Mouse (Mus musculus): ENCODE data around the gene Alox5ap.

The Alox5ap gene

DNA sequence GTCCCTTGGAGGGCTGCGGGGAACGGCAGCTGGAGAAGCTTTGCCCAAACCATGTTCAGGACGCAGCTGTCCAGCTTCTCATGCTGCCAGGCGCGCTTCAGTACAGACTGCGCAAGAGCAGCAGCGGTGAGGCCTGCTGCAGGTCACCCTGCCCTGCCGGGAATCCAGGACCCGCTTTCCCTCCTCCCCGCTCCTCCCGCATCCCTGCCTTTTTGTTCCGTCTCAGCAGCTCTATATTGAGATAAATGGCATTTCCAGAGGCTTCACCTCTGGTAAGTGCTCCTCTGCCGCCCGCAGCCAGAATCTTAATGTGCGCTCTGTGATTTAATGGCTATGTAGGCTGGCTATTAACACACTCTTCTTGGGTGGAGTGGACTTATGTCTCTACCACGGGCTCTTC is 5.5 kb upstream of the Alox5ap start:
- DNase-seq (ENCODE audit: low spot score in 2 of 2) = peak in 1 of 2 experiments; percentile 19

DNA sequence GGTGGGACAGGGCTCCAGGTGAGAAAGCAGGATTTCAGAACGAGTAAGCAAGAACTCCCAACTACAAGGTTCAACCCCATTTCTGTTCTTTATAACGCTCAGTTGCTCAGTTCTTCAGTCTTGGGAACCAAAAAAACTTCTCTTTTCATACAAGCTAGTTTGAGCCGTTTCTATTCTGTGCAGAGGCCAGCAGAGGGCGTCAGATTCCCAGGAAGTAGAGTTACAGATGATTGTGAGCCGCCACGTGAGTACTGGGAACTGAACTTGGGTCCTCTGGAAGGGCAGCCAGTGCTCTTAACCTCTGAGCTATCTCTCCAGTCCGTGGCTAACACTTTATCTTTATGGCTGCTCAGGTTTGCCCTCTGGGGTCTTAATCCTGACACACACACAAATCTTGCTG is 3.1 kb upstream of the Alox5ap start:
- no peak for DNase-seq (ENCODE audit: low spot score in 2 of 2)

DNA sequence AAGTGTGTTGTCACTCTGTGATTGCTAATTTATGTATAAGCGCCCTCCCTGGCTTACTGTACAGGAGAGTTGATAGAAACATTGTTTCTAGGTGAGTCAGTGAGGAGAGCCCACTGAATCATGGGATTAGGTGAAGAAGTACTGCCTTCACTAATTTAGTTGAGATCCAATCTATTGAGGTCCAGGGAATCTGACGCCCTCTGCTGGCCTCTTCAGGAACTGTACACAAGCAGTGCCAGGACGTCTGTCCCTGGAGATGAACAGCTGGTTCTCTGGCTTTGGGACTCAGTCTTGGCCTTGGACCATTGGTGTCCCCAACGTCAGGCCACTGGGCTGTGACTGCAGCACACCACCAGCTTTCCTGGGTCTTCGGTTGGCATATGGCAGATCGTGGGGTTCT is 2.7 kb upstream of the Alox5ap start:
- DNase-seq (ENCODE audit: low spot score in 2 of 2) = no peak

DNA sequence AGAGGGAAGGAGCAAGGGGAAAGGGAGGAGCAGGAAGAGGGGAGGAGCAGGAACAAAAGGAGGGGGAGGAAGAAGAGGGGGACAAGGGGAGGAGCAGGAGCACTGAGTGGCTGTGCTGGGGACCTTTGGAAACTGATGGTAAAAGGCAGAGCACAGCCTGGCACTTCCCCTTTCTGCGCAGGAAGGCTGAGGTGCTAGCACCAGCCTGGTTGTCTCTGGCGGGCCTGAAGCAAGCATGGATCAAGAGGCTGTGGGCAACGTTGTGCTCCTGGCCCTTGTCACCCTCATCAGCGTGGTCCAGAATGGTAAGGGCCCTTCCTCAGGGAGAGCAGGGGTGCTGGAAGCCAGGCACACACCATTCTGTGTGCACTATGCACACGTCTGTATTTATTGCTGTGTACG is 312 bp downstream of the Alox5ap start:
- DNase-seq (ENCODE audit: low spot score in 2 of 2) = no peak

DNA sequence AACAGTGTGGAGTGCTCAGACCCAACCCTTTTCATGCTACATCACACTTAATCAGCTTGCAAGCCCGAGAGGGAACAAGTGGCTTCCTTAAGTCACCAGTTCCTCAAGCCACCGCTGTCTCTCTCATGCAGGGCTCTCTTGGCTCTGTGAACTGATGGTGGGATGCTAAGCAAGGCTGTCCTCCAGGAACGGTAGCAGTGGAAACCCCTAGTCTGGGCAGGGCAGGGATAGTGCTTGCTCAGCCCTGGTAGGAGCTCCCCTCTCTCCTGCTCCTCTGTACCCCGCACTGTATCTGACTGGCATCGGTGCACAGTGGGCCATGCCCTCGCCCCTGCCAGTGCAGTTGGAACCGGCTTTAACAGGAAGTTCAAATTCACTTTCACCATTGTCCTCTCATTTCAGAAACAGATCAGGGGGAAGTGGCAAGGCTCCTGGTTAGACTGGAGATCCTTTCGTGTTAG is 2.2 kb downstream of the Alox5ap start:
- no peak for DNase-seq (ENCODE audit: low spot score in 2 of 2)

DNA sequence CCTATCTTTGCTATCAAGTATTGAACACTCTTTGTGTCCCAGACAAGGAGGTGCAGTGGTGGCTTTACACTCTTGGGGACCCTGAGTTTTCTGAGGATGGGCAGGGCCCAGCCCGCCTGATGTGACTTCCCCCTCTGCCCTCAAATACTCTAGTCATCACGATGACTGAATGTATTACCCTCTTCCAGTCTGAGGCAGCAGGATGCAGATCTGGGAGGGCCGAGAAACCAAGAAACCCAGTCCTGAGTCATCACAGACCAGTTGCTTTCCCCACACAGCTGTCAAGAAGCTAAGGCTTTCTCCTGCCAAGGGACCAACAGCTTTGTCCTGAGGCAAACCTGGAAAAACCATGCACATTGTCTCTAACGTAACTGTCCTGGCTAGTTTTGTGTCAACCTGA is 2.9 kb downstream of the Alox5ap start:
- no peak for DNase-seq (ENCODE audit: low spot score in 2 of 2)

DNA sequence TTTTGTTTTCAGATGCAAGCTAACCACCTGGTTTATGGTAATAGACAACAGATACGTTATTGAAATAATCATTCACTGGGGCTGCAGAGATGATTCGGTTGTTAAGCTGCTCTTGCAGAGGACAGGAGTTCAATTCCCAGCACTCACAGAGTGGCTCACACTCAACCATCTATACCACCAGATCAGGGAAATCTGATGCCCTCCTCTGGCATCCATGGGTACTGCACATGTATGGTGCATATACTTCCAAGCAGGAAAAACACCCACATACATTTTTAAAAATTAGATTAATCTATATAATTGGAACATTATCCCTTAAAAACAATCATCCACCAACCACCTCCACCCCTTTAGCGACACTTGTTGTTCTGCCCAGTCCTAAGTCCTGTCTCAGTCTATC is 6.7 kb downstream of the Alox5ap start:
- DNase-seq (ENCODE audit: low spot score in 2 of 2) = no peak

DNA sequence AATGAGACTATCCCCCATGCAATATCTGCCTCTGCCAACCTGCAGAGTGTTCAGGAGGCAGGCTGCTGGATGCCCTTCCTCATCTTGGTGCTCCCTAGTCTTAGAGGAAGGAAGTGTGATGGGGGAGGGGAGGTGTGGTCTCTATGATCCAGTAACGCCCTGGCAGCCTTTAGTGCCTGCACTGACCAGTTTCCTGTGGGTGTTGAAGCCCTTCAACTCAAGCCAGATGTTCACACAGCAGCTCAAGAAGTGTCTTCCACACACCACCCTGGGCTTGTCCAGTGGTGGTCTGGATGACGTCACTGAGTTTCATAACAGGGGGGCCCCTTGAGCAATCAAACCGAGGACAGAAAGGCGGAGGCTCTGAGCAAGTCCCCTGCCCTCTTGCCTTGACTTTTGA is 8.0 kb downstream of the Alox5ap start:
- DNase-seq (ENCODE audit: low spot score in 2 of 2) = no peak

DNA sequence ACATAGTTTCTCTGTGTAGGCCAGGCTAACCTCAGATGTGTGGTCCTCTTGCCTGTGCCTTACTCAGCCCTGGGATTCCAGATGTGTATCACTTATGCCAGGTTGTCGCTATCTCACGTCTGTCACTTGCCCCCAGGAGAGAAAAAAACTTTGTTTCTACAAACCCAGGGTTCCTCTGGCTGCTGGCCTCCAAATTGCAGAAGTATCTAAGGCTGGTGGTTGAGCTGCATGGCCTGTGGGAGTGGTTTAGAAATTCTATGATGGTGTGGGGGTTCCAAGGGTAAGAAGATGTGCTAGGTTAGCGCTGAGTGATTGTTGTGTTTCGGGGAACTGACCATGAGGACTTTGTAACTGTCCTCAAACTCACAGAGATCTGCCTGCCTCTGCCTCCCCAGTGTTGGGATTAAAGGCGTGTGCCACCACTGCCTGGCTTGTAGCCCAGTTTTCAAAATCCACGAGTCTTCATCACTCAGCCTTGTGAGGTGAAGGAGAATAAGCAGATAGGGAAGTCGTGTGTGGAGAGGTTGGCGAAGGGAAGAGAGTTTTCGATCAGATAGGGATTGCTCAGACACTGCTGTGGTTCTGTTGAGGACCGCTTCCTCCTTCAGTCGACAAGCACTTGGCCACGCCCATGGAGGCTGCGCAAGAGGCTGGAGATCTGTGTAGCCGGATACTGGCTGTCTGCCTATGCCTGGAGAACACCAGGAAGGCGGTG is 10.0 kb downstream of the Alox5ap start:
- DNase-seq (ENCODE audit: low spot score in 2 of 2) = no peak

DNA sequence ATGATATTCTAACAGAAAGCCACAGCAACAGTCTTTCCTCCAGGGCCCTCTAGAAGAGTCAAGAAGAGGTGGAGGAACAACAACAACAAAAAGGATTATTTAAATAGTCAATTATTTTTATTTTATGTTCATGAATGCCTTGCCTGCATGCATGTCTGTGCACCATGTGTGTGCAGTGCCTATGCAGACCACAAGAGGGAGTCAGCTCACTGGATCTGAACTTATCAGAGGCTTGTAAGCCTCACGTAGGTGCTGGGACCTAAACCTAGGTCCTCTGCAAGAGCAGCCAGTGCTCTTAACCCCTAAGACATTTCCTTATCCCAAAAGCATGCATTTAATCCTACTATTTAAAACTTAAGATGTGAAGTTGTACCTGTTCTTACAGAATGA is 10.5 kb downstream of the Alox5ap start:
- DNase-seq (ENCODE audit: low spot score in 2 of 2) = no peak

DNA sequence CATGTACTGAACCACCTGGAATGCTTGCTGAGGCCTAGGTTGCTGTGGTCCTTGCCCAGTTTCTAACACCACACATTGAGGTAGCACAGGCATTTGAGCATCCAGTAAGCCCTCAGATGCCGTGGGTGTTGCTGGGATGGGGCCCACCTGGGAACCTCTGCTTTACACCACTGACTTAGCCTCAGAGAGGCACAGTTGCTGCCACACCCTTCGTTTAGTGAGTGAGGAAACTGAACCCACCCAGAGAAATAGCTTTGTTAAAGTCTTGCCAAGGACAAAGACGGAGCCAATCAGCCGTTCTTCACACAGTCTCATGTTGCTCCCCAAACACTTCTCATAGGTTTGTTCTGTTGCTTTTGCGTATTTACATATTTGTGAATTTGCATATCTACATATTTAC is 13.0 kb downstream of the Alox5ap start:
- DNase-seq (ENCODE audit: low spot score in 2 of 2) = no peak

DNA sequence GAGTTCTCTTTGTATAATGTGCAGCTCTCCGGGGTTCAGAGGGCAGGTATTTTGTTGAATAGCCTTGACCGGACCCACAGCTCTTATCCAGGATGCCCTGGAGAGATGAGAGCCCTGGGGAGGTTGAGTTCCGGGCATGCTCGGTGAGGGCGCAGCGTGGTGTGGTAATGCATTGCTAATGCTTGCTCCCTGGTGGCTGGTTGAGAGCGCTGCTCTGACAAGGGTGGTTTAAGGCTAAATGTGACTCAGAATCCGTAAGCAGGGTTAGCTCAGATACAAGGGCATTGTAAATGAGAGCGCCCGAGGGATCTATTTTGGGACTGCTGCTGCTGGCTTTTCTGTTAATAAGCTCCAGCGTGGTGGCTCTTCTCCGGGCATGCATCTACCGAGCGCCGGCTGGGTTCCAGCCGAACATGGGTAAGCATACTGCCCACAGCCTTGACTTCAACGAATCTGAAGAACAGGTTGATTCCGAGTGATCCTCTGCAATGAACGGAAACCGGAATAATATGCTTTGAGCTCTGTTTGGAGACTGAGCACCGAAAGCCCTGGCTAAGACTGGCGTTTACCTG is 14.8 kb downstream of the Alox5ap start:
- no peak for DNase-seq (ENCODE audit: low spot score in 2 of 2)

DNA sequence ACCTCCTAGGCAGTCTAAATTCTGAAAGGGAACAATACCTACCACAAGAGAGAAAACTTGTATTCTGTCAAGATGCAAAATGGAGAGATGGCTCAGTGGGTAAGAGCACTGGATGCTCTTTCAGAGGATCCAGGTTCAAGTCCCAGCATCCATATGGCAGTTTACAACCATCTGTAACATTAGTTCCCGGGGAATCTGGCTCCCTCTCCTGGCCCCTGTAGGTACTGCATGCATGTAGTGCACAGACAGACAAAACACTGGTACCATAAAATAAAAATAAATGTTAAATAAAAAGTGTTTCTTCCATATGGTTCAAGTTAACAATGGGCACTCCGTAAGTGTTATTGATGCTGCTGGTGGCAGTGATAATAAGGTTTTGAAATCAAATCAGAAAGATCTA is 18.4 kb downstream of the Alox5ap start:
- DNase-seq (ENCODE audit: low spot score in 2 of 2) = no peak

DNA sequence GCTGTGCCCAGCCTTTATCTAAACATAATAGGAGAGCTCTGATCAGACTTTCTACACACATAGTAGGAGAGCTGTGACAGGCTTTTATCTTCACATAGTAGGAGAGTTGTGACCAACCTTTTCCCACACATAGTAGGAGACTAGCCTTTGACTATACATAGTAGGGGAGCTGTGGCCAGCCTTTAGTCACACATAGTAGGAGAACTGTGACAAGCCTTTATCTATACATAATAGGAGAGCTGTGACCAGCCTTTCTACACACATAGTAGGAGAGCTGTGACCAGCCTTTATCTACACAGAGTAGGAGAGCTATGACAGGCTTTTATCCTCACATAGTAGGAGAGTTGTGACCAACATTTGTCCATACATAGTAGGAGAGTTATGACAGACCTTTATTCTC is 19.3 kb downstream of the Alox5ap start:
- no peak for DNase-seq (ENCODE audit: low spot score in 2 of 2)

DNA sequence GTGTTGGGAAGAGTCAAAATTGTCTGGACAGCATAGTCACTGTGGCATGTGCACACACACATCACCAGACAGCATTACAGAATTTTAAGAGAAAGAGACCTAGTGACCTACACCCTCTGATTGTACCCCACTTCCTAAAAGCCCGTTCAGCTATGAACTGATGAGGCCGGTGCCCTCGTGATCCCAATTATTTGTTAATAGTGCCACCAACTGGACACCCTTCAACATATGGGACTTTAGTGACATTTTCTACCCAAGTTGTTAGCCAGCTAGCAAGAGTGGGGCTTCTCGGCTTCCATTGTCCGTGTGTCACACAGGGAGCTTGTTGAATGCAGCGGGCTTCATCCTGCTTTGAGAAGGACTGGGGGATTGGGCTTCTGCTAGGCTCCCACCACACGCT is 21.5 kb downstream of the Alox5ap start:
- no peak for DNase-seq (ENCODE audit: low spot score in 2 of 2)

DNA sequence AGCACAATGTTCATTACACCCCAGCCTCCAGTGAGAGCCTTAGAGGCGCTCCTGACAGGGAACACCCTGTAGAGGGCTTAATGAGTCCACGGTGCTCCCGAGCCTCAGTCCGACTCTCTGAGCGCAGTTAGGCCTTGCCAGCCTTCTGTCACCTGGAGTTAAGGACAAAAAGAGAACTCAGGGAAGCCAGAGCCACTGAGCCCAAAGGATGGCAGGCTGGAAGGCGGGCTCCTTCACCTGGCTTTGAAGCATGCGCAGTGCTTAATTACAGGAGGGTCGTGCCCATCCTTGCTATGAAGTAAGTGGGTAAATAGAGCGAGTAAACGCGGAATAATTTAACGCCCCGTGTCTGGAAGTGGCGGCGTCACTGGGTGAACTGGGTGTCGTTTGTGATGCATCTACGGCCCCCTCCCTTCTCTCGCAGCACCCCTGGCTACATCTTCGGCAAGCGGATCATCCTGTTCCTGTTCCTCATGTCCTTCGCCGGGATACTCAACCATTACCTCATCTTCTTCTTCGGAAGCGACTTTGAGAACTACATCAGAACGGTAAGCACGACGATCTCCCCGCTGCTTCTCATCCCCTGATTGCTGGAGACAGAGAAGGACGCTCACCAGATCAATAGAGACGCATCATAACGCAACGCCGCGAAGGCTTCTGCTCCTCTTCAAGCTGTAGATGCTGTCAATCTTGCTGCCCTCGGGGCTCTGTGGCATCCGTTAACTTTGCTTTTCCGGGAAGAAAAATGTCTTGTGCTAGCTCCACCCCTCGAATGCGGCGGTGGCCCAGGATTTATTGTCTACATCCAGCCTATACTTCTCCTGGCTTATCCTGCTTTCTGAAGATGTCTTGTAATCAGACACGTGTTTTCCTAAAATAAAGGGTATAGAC is 22.8 kb downstream of the Alox5ap start:
- DNase-seq (ENCODE audit: low spot score in 2 of 2) = no peak

DNA sequence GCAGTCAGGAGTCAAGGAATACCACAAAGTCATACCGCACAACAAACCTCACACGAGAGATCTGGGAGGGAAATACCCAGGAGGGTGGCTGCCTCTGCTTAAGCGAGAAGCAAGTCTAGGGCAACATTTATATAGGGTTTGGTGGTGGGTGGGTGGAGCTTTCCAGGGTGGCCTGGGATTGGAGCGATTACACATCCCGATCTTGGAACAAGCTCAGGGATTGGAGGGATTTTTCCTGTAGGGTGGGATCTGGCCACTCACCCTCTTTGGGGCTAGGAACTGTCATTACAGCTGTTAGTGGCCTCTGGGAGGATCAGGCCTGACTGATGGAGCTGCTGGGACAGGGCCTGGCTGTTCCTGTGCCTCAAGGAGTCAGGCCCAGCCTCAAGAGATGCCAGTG is 26.7 kb downstream of the Alox5ap start:
- no peak for DNase-seq (ENCODE audit: low spot score in 2 of 2)

DNA sequence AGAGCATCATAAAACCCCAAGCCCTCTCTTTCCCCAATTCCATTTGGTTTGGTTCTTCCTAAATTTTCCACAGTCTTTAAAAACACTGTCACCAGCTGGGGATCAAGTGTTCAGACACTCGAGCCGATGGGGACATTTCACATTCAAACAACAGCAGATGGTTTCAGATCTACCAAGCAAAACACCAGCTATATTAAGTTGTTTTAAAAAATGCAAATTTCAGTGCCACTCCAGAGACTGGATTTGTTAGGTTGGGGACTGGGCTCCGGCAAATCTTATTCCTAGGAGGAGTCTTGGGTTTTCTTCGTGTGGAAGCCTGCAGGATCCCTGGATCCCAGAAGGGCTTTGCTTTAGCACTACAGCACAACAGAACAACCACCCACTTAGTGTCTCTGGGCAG is 28.5 kb downstream of the Alox5ap start:
- DNase-seq (ENCODE audit: low spot score in 2 of 2) = no peak

DNA sequence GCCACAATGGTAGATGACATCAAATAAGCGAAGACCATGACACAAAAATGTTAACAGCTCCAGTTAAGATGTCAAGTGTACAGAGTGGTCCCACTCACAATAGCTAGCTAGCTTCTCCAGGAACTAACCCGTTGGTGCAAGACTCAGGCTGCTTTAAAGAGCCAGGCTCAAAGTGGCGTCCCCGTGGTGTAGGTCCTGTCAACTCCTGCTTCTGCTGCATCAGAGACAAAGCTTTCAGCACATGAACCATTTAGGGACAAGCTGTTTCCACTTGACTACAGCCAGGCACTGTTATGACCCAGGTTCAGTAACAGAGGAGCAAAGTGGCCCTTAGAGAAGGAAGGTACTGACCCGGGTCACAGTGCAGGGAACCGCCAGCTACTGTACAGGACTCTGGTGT is 32.2 kb downstream of the Alox5ap start:
- no peak for DNase-seq (ENCODE audit: low spot score in 2 of 2)

DNA sequence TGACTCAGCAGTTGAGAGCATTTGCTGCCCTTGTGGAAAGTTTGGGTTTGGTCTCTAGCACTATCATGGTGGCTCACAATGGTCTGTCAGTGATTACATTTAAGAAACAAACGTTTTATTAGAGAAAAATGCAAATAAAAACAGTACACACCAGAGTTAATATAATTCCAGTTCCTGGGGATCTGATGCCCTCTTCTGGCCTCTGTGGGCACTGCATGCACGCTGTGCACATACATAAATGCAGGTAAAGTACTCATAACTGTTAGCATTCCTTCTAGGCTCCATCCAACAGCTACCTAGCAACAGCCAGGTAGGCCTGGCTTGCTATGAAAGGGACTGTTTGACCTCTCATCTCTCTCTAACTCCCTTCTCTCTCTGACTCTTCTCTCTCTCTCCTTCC is 32.9 kb downstream of the Alox5ap start:
- DNase-seq (ENCODE audit: low spot score in 2 of 2) = no peak

DNA sequence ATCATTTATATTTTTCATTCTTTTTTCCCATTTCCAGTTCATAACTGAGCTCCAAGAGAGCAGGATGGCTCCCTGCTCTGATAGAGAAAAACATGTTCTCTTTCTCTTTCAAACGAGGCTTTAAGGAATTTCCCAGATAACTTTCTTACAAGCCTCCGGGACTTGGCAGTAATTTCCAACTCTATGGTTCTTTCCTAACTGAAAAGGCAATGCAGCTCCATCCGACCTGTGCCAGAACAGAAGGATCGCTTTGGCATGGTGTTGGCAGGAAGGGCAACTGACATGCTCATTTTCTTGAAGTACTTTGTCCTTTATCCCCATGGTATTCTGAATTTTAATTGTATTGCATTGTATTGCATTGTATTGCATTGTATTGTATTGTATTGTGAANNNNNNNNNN is 33.7 kb downstream of the Alox5ap start:
- DNase-seq (ENCODE audit: low spot score in 2 of 2) = no peak

DNA sequence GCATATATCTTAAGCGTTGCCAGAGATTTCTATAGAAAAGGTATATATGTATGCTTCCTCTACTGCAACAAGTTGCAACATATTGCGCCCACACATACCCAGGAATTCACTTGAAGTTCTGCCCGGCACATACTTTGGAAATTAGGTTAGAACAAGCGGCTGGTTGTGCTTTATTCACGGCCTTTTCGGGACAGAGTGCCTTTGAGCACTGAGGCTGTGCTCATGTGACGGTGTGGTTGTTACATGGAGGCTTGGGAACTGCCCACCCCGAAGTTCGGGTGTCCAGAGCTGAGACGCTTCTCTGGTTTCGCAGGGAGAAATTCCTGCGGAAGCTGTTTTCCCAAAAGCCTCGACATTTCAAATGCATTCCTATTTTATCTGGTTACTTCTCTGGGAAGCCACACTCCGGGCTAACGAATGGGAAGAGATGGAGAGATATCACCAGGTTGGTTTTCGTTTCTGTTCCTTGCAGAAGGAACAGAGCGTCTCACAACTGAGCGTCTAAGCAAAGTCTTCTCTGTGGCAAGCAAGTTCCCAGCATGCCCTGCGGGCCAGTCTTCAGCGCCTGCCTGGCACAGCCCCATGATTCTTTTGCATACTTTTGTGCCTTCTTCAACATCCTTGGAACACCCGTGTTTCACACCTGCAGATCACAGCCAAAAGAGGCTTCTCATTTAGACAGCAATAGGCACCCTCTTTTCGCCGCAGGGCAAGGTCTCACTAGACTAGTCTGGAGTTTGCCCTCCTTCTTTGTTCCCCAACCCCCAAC is 48.5 kb downstream of the Alox5ap start:
- no peak for DNase-seq (ENCODE audit: low spot score in 2 of 2)

Measured in cerebellum, postnatal 4 days (tissue).